8 mouse cellular contexts compared by ENCODE assay signal in genomic region chr11:77624441-77625060, GRCm38 (mm10). TPM values are rescaled to one million over a fixed set of nuclear protein-coding genes. Genes with fewer than 3 reads are reported as not detected.
A peak's percentile ranks its signal among the peaks of the same experiment; 100 is the strongest.
DNase-seq lines count a peak whose midpoint lies in the region; ATAC-seq and TF ChIP-seq lines count a peak whose summit lies in the region.

No protein-coding gene starts in this region.

- DNase-seq in MEL (ENCODE audit: low read depth, low spot score), result peak; percentile 82
- peak; percentile 87 for DNase-seq in brain, embryonic 14.5 days (ENCODE audit: low read depth)
- peak; percentile 25 to 38 for DNase-seq in heart, postnatal 36 days
- DNase-seq in left cerebral cortex, postnatal 14 days (ENCODE audit: low spot score in 2 of 2), result peak; percentile 79 to 92
- DNase-seq in midbrain, embryonic 10.5 days (ENCODE audit: low spot score), result peak; percentile 61
- DNase-seq in spleen, postnatal 10 days (ENCODE audit: low spot score in 2 of 2), result no peak

- peak overlapping the region; percentile 56 for H3K9ac ChIP-seq in MEL (ENCODE audit: control insufficient read depth, low read depth, low read length, poor library complexity, severe bottlenecking)
- peak overlapping the region; percentile 50 for H3K9ac ChIP-seq in forebrain, embryonic 12.5 days
- peak overlapping the region; percentile 33 for H3K9ac ChIP-seq in stomach, embryonic 16.5 days (ENCODE audit: low read length)

- peaks cover 21 to 36% of the 10 kb centered on the region in 2 experiments for H3K4me1 ChIP-seq in MEL (ENCODE audit: control insufficient read depth in 1 of 2, insufficient read depth in 2 of 2, low read length in 2 of 2)
- peaks cover 31% of the 10 kb centered on the region for H3K4me1 ChIP-seq in forebrain, embryonic 12.5 days
- peaks cover 34% of the 10 kb centered on the region for H3K4me1 ChIP-seq in midbrain, embryonic 10.5 days
- peaks cover 7% of the 10 kb centered on the region; the same call in 1 of the 2 replicates for H3K4me1 ChIP-seq in stomach, embryonic 16.5 days (ENCODE audit: control insufficient read depth, insufficient read depth, low read length)

- WGBS in forebrain, embryonic 12.5 days, result under 1% methylated on average over 17 of the region's 17 CpGs
- under 1% methylated on average over 17 of the region's 17 CpGs for WGBS in midbrain, embryonic 10.5 days
- under 1% methylated on average over 17 of the region's 17 CpGs for WGBS in stomach, embryonic 16.5 days

- H3K36me3 ChIP-seq in MEL (ENCODE audit: control insufficient read depth in 1 of 2, insufficient read depth in 2 of 2, low read length in 2 of 2), result peaks cover 0 to 27% of the 10 kb centered on the region in 2 experiments; a peak in 2 of 4 replicates
- H3K36me3 ChIP-seq in forebrain, embryonic 12.5 days (replicated peaks), result no peaks in the 10 kb centered on the region
- no peaks in the 10 kb centered on the region for H3K36me3 ChIP-seq in midbrain, embryonic 10.5 days
- H3K36me3 ChIP-seq in stomach, embryonic 16.5 days (ENCODE audit: control insufficient read depth, insufficient read depth, low read length), result no peaks in the 10 kb centered on the region

- no peaks in the 10 kb centered on the region for H3K79me2 ChIP-seq in MEL (ENCODE audit: control insufficient read depth, insufficient read depth, low read length, poor library complexity)

- H3K9me3 ChIP-seq in MEL (replicated peaks; ENCODE audit: insufficient read depth, low read length), result no peaks in the 10 kb centered on the region
- no peaks in the 10 kb centered on the region for H3K9me3 ChIP-seq in forebrain, embryonic 12.5 days
- no peaks in the 10 kb centered on the region for H3K9me3 ChIP-seq in midbrain, embryonic 10.5 days (replicated peaks)
- no peaks in the 10 kb centered on the region for H3K9me3 ChIP-seq in stomach, embryonic 16.5 days (replicated peaks; ENCODE audit: control insufficient read depth, low read length)

- TF ChIP-seq RAD21 in MEL (IDR thresholded peaks at IDR 0.05; ENCODE audit: low read depth, low read length), result no peak

- TF ChIP-seq POLR2A in MEL (IDR thresholded peaks at IDR 0.05; ENCODE audit: control insufficient read depth in 1 of 2, insufficient read depth in 1 of 2, low read depth in 1 of 2, low read length in 2 of 2, poor library complexity in 1 of 2), result no peak
- no peak for TF ChIP-seq POLR2A in brain, embryonic 14.5 days (IDR thresholded peaks at IDR 0.05; ENCODE audit: borderline replicate concordance, extremely low read depth, insufficient read depth, insufficient read length, poor library complexity, severe bottlenecking)

- peak; percentile 63 for ATAC-seq in forebrain, embryonic 12.5 days (ENCODE audit: low FRiP score)
- ATAC-seq in stomach, embryonic 16.5 days (ENCODE audit: insufficient read depth, low FRiP score), result peak; percentile 86; the same call in 1 of the 2 replicates

- no peak for TF ChIP-seq CTCF in MEL (IDR thresholded peaks at IDR 0.05 in 2 of 3, conservative IDR thresholded peaks at IDR 0.05 in 1 of 3; ENCODE audit: control insufficient read depth in 1 of 3, insufficient read depth in 1 of 3, low read depth in 2 of 3, low read length in 3 of 3, poor library complexity in 1 of 3, severe bottlenecking in 1 of 3)
- TF ChIP-seq CTCF in brain, embryonic 14.5 days (IDR thresholded peaks at IDR 0.05; ENCODE audit: borderline replicate concordance, extremely low read depth, insufficient read depth, insufficient read length), result no peak

- TF ChIP-seq EP300 in MEL (IDR thresholded peaks at IDR 0.05; ENCODE audit: low read depth in 1 of 2, low read length in 2 of 2), result 0 out of 4 replicates have a peak, but pooled peaks of 1 of the 2 experiments have one; percentile 13

- H3K4me2 ChIP-seq in forebrain, embryonic 12.5 days, result peak overlapping the region; percentile 84
- peak overlapping the region; percentile 66 for H3K4me2 ChIP-seq in stomach, embryonic 16.5 days (ENCODE audit: low read depth, low read length)

- no peaks in the 10 kb centered on the region for H3K27me3 ChIP-seq in MEL (ENCODE audit: control insufficient read depth in 1 of 2, insufficient read depth in 2 of 2, low read length in 2 of 2)
- H3K27me3 ChIP-seq in forebrain, embryonic 12.5 days, result no peaks in the 10 kb centered on the region
- H3K27me3 ChIP-seq in midbrain, embryonic 10.5 days (ENCODE audit: low read depth, poor library complexity, severe bottlenecking), result peaks cover 12% of the 10 kb centered on the region
- 0 out of 2 replicates have a peak, but pooled peaks cover 3% of the 10 kb centered on the region for H3K27me3 ChIP-seq in stomach, embryonic 16.5 days (ENCODE audit: control insufficient read depth, insufficient read depth, low read length)

- peak overlapping the region; percentile 57 to 83 for H3K4me3 ChIP-seq in MEL (ENCODE audit: control insufficient read depth in 1 of 2, insufficient read depth in 1 of 2, low read depth in 2 of 2, low read length in 2 of 2)
- peak overlapping the region; percentile 40 for H3K4me3 ChIP-seq in forebrain, embryonic 12.5 days (replicated peaks)
- H3K4me3 ChIP-seq in midbrain, embryonic 10.5 days, result peak overlapping the region; percentile 55
- H3K4me3 ChIP-seq in stomach, embryonic 16.5 days (replicated peaks; ENCODE audit: low read length), result peak overlapping the region; percentile 36

- intact Hi-C loops in heart, postnatal 36 days (cut with DNase I), result loop anchor here (5.0 kb wide), 2 partner anchors 32 to 1138 kb away; no protein-coding TSS in a partner anchor
- intact Hi-C loops in left cerebral cortex, postnatal 14 days (cut with DNase I), result loop anchor here (2.0 to 5.0 kb wide), 4 partner anchors 18 to 132 kb away; partner anchors contain the start of genes Git1 and Taok1

- H3K27ac ChIP-seq in MEL (ENCODE audit: control insufficient read depth, low read depth, low read length), result peak overlapping the region; percentile 17; the same call in 1 of the 2 replicates
- H3K27ac ChIP-seq in forebrain, embryonic 12.5 days, result peak overlapping the region; percentile 83
- peak overlapping the region; percentile 68 for H3K27ac ChIP-seq in midbrain, embryonic 10.5 days (replicated peaks)
- H3K27ac ChIP-seq in stomach, embryonic 16.5 days (ENCODE audit: low read length), result peak overlapping the region; percentile 21; the same call in 1 of the 2 replicates

TF ChIP-seq in MEL, 35 proteins besides CTCF, POLR2A, EP300 and RAD21:
- TF ChIP-seq MAZ (IDR thresholded peaks at IDR 0.05; ENCODE audit: low read depth, low read length) (peak; percentile 1; the same call in 1 of the 2 replicates), MYB (IDR thresholded peaks at IDR 0.05; ENCODE audit: low read depth, low read length) (no peak), ZNF384 (IDR thresholded peaks at IDR 0.05; ENCODE audit: low read depth, low read length) (peak; percentile 19; the same call in 1 of the 2 replicates), ETS1 (IDR thresholded peaks at IDR 0.05; ENCODE audit: low read depth, low read length) (peak; percentile 65)
TF ChIP-seq in MEL: peak in this region for 3.

RNA-seq across cellular contexts. Expression of gene Taok1, which starts 16.9 kb away (rescaled TPM):
- total RNA-seq in MEL (2012; rRNA removed), result 15.9 and 16.1 TPM in 2 replicates
- polyA plus RNA-seq in MEL (2012; ENCODE audit: insufficient read depth in 1 of 2, insufficient read length in 2 of 2, low read depth in 1 of 2, low replicate concordance in 2 of 2, missing spikeins in 1 of 2), result 10 to 100 TPM in 1 of 2 experiments, 1 to 10 TPM in 1; 7.9 to 31.0 TPM
- polyA plus RNA-seq in brain, embryonic 14.5 days (2012; rRNA removed), result 22.0 and 26.6 TPM in 2 replicates
- polyA plus RNA-seq in forebrain, embryonic 12.5 days (2016; fragmentation: Nextera tagmentation; extraction: Ambion mirVana), result 27.7 and 28.5 TPM in 2 replicates
- 10 to 100 TPM; 54.4 to 56.0 TPM for total RNA-seq in heart, postnatal 36 days (2021)
- 100 to 1,000 TPM; 106 to 109 TPM for total RNA-seq in left cerebral cortex, postnatal 14 days (2021)
- polyA plus RNA-seq in midbrain, embryonic 10.5 days (2016; fragmentation: Nextera tagmentation; extraction: Ambion mirVana), result 13.9 and 16.6 TPM in 2 replicates
- polyA plus RNA-seq in stomach, embryonic 16.5 days (2015; fragmentation: Nextera tagmentation; extraction: Ambion mirVana), result 11.5 and 12.1 TPM in 2 replicates

Comparison
In these comparisons a context has a peak if more than half of its experiments do, and no peak if none do; other contexts are left out.
1. DNase-seq: peak in MEL (single experiment), brain, embryonic 14.5 days (single experiment), heart, postnatal 36 days (2 of 2), left cerebral cortex, postnatal 14 days (2 of 2) and midbrain, embryonic 10.5 days (single experiment); none in spleen, postnatal 10 days (0 of 2).
2. H3K27ac ChIP-seq: peak in every context shown above with its lines; median percentile 83 in forebrain, embryonic 12.5 days; 68 in midbrain, embryonic 10.5 days; 21 in stomach, embryonic 16.5 days; 17 in MEL.
3. Peak in every context shown above with its lines, with median percentiles within 50 percentile points of each other: H3K4me3 ChIP-seq and H3K9ac ChIP-seq.